Mouse (Mus musculus) 416B (cell line): ENCODE measurements around the gene Kcnq5.

Experiments
- DNase-seq: peaks from one replicate; pipeline ENCODE4 v3.0.0; 2011; ENCODE audit warnings: low read depth

The Kcnq5 gene

GRCm38 (mm10) chr1:21635406-21635805, 326.3 kb downstream of the Kcnq5 start:
- DNase-seq = no peak

GRCm38 (mm10) chr1:21634013-21634412, 327.7 kb downstream of the Kcnq5 start:
- DNase-seq = peak; percentile 84

GRCm38 (mm10) chr1:21622455-21622854, 339.3 kb downstream of the Kcnq5 start:
- DNase-seq = no peak

- DNase-seq = no peak
These were observed 339.7 kb downstream of the Kcnq5 start for GRCm38 (mm10) chr1:21622039-21622438.

- peak; percentile 80 for DNase-seq
These were observed 343.0 kb downstream of the Kcnq5 start for GRCm38 (mm10) chr1:21618712-21619111.

- peak; percentile 63 for DNase-seq
These were observed 345.1 kb downstream of the Kcnq5 start for GRCm38 (mm10) chr1:21616666-21617065.

GRCm38 (mm10) chr1:21613933-21614332, 347.8 kb downstream of the Kcnq5 start:
- DNase-seq = peak; percentile 34

GRCm38 (mm10) chr1:21604003-21604402, 357.7 kb downstream of the Kcnq5 start:
- no peak for DNase-seq

- DNase-seq = no peak
These were observed 359.2 kb downstream of the Kcnq5 start for GRCm38 (mm10) chr1:21602567-21602966.

- no peak for DNase-seq
These were observed 361.1 kb downstream of the Kcnq5 start for GRCm38 (mm10) chr1:21600606-21601005.

GRCm38 (mm10) chr1:21593872-21594271, 367.9 kb downstream of the Kcnq5 start:
- no peak for DNase-seq

- peak; percentile 44 for DNase-seq
These were observed 394.3 kb downstream of the Kcnq5 start for GRCm38 (mm10) chr1:21567397-21567796.

- DNase-seq = peak; percentile 95
These were observed 407.1 kb downstream of the Kcnq5 start for GRCm38 (mm10) chr1:21554630-21555029.

GRCm38 (mm10) chr1:21552715-21553114, 409.0 kb downstream of the Kcnq5 start:
- DNase-seq = peak; percentile 91

GRCm38 (mm10) chr1:21543909-21544308, 417.8 kb downstream of the Kcnq5 start:
- DNase-seq = no peak

GRCm38 (mm10) chr1:21539486-21539885, 422.3 kb downstream of the Kcnq5 start:
- no peak for DNase-seq

GRCm38 (mm10) chr1:21530823-21531222, 430.9 kb downstream of the Kcnq5 start:
- DNase-seq = peak; percentile 66

GRCm38 (mm10) chr1:21521995-21522394, 439.7 kb downstream of the Kcnq5 start:
- peak; percentile 19 for DNase-seq

- DNase-seq = no peak
These were observed 440.3 kb downstream of the Kcnq5 start for GRCm38 (mm10) chr1:21521475-21521874.

- DNase-seq = no peak
These were observed 441.6 kb downstream of the Kcnq5 start for GRCm38 (mm10) chr1:21520116-21520645.

GRCm38 (mm10) chr1:21506665-21507064, 455.1 kb downstream of the Kcnq5 start:
- no peak for DNase-seq

- peak; percentile 34 for DNase-seq
These were observed 461.8 kb downstream of the Kcnq5 start for GRCm38 (mm10) chr1:21499815-21500534.

GRCm38 (mm10) chr1:21496307-21496706, 465.4 kb downstream of the Kcnq5 start:
- no peak for DNase-seq

GRCm38 (mm10) chr1:21488645-21489044, 473.1 kb downstream of the Kcnq5 start:
- no peak for DNase-seq
